Mouse (Mus musculus) midbrain, embryonic 16.5 days (tissue): ENCODE results near the gene Scn2a. TPM values are rescaled to one million over a fixed set of nuclear protein-coding genes. Genes with fewer than 3 reads are reported as not detected.

ENCODE experiments used
- ATAC-seq: fragments of 200-750 bp; cut with Nextera tagmentation; 2 replicates; pipeline ENCODE4 v1.8.0; 2017; ENCODE audit warnings: moderate TSS enrichment
- H3K27ac ChIP-seq: fragments of 300-500 bp; sonication (generic); 2 replicates; pipeline ENCODE4 v1.5.1; 2014; ENCODE audit warnings: mild to moderate bottlenecking, low read length, mixed read lengths
- H3K27me3 ChIP-seq: fragments of 300-500 bp; sonication (generic); 2 replicates; pipeline ENCODE4 v1.6.1; 2014; ENCODE audit warnings: low read depth, low read length, mixed read lengths; ENCODE audit not compliant: control insufficient read depth, insufficient read depth
- H3K36me3 ChIP-seq: fragments of 300-500 bp; sonication (generic); 2 replicates; pipeline ENCODE4 v1.6.1; 2014; ENCODE audit warnings: mild to moderate bottlenecking, low read length, moderate library complexity, mixed read lengths; ENCODE audit not compliant: control insufficient read depth, insufficient read depth
- H3K4me1 ChIP-seq: fragments of 300-500 bp; sonication (generic); 2 replicates; pipeline ENCODE4 v1.6.1; 2014; ENCODE audit warnings: mild to moderate bottlenecking, low read length, mixed read lengths; ENCODE audit not compliant: control insufficient read depth, insufficient read depth
- H3K4me2 ChIP-seq: fragments of 300-500 bp; sonication (generic); 2 replicates; pipeline ENCODE4 v1.6.1; 2014; ENCODE audit warnings: mild to moderate bottlenecking, low read length, mixed read lengths
- H3K4me3 ChIP-seq: fragments of 300-500 bp; sonication (generic); 2 replicates; pipeline ENCODE4 v1.5.1; 2014; ENCODE audit warnings: low read depth, mild to moderate bottlenecking, low read length, moderate library complexity, mixed read lengths
- H3K9ac ChIP-seq: fragments of 300-500 bp; sonication (generic); 2 replicates; pipeline ENCODE4 v1.6.1; 2014; ENCODE audit warnings: low read depth, low read length, mixed read lengths
- H3K9me3 ChIP-seq: fragments of 300-500 bp; sonication (generic); replicated peaks from 2 replicates; pipeline ENCODE4 v1.6.1; 2014; ENCODE audit warnings: mild to moderate bottlenecking, low read length, mixed read lengths; ENCODE audit not compliant: control insufficient read depth, poor library complexity, severe bottlenecking
- WGBS: fragments of 180-500 bp; shearing (Covaris S2); extraction: QIAGEN DNeasy Blood & Tissue Kit; methylation state at CpG from one replicate; pipeline ENCODE4 v1.1.7; 2014; 5-methylcytosine and 5-hydroxymethylcytosine counted together
- polyA plus RNA-seq: library from polyadenylated mRNA; unstranded; fragments of >200 nt; fragmentation: Nextera tagmentation; extraction: Ambion mirVana; gene quantifications from 2 replicates; pipeline ENCODE4 v1.2.1, GENCODE M21; 2015

Scn2a gene
- polyA plus RNA-seq, 1 experiment from 2014 or later = 55.5 TPM

DNA sequence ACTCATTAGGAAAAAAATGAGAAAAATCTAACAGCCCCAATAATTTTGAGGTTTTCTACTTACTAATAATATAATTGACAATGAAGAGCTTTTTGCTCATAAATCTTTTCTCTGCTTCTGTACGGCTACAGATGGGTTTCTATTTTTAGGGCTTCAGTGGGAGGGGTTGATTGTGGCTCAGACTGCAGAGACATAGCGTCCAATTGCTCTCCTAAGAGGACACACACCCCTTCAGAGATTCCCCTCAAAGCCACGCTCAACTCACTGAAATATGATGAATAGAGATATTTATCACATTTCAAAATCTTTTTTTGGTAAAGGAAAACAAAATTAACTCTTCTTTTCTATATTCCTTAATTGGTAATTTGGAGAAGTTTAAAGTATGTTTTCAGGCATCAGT lies 64.6 kb downstream of the Scn2a start:
- H3K36me3 ChIP-seq = peaks cover 21% of the 10 kb centered on the region
- H3K4me2 ChIP-seq = no peak overlapping the region
- H3K9me3 ChIP-seq = no peaks in the 10 kb centered on the region
- no peaks in the 10 kb centered on the region for H3K4me1 ChIP-seq
- WGBS = 79% methylated on average over 3 of the region's 3 CpGs
- no peak overlapping the region for H3K27ac ChIP-seq
- no peak overlapping the region for H3K9ac ChIP-seq
- H3K4me3 ChIP-seq = no peak overlapping the region
- H3K27me3 ChIP-seq = no peaks in the 10 kb centered on the region
- ATAC-seq = no peak

DNA sequence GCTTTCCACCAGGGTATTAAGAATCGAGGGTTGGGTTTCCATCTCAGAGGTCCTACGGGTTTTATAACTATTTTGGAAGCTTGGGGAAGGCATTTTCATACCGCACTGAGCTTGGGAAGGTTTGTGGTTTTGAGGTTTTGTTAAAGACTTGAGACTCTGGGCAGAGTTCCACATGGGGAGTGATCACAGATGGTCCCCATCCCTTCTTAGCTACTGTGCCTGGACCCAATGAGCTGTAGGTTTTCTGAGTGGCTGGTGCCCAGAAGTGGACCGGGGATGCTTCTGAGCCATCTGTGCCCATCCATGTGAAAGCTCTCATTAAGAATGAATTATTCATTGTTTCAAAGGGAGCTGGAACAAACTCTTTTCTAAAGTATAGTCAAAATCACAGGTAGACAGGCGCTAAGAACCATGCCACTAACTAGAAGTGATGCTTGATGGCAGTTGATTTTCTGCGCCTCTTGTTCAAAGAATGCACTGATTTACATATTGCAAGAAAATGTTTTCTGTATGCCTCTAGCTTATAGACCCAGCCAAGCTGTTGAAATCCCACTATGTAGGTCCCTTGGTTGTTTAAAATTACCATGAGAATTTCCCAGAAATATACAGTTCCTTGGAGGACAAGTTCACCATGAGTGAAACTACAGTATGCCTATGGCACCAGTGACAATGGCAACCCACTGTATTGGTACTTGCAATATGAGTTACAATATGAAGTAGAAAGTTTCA lies 70.0 kb downstream of the Scn2a start:
- peaks cover 11% of the 10 kb centered on the region for H3K36me3 ChIP-seq

DNA sequence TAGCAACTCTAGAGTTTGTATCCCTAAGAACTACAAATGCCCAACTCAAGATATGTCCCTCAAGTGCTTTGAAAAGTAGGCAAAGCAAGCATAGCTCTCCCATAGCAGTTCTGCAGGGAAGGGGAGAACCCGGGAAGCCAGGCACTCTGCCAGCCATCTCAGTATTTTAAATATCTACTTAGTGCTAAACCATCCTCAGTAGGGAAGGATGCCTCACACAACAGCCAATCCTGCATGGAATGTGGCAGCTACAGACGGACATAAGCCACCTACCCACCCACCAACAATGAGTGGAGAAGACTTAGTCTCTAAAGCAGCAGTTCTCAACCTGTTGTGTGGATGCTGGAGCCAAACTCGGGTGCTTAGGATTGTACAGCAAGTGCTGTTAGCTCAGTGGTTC lies 73.9 kb downstream of the Scn2a start:
- no peaks in the 10 kb centered on the region for H3K9me3 ChIP-seq
- H3K9ac ChIP-seq = no peak overlapping the region
- no peak overlapping the region for H3K4me2 ChIP-seq
- 83% methylated on average over 3 of the region's 3 CpGs for WGBS
- H3K27ac ChIP-seq = no peak overlapping the region
- no peaks in the 10 kb centered on the region for H3K27me3 ChIP-seq
- ATAC-seq = no peak
- no peaks in the 10 kb centered on the region for H3K36me3 ChIP-seq
- H3K4me3 ChIP-seq = no peak overlapping the region
- no peaks in the 10 kb centered on the region for H3K4me1 ChIP-seq

More for the DNA sequence above, 70.0 kb downstream of the Scn2a start:
- H3K4me3 ChIP-seq = no peak overlapping the region
- no peak overlapping the region for H3K27ac ChIP-seq
- H3K4me2 ChIP-seq = no peak overlapping the region
- no peak for ATAC-seq
- H3K27me3 ChIP-seq = no peaks in the 10 kb centered on the region
- 89% methylated on average over 6 of the region's 6 CpGs for WGBS
- H3K4me1 ChIP-seq = no peaks in the 10 kb centered on the region
- H3K9me3 ChIP-seq = no peaks in the 10 kb centered on the region
- H3K9ac ChIP-seq = no peak overlapping the region

DNA sequence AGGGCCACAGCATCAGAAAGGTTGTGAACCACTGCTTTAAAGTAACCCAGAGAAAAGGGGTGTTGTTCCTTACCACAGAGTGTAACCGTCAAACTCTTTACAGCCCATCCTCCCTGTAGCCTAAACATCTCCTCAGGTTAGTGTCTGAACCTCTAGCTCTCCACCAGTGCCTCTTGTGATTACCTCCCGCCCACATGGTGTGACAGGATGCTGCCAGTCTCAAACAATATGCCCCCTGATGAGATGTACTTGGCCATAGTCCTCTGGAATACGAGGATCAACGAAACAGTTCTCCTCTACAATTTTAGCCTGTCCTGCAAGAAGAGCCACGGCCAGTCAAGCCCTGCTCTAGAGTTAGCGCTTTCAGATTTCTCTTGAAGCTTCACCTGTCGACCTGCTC lies 74.5 kb downstream of the Scn2a start:
- H3K9me3 ChIP-seq = no peaks in the 10 kb centered on the region
- 79% methylated on average over 7 of the region's 7 CpGs for WGBS
- H3K27me3 ChIP-seq = no peaks in the 10 kb centered on the region
- no peak overlapping the region for H3K9ac ChIP-seq
- no peak overlapping the region for H3K4me2 ChIP-seq
- ATAC-seq = no peak
- no peaks in the 10 kb centered on the region for H3K36me3 ChIP-seq
- H3K27ac ChIP-seq = no peak overlapping the region
- no peak overlapping the region for H3K4me3 ChIP-seq
- no peaks in the 10 kb centered on the region for H3K4me1 ChIP-seq

DNA sequence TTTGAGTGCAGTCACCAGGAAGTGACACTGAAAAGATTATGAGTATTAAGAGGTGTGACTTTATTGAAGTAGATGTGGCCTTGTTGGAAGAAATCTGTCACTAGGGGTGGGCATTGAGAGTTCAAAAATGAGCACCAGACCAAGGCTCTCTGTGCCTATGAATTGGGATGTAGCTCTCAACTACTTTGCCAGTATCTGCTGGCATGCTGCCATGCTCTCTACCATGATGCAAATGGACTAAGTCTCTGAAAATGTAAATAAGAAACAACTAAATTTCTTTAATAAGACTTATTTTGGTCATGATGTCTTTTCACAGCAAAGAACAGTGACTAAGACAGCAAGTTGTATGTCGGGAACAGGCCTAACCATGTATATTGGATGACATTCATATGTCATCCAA lies 79.7 kb downstream of the Scn2a start:
- H3K36me3 ChIP-seq = peaks cover 11% of the 10 kb centered on the region; the same call in 1 of the 2 replicates
- H3K4me1 ChIP-seq = no peaks in the 10 kb centered on the region
- no peak overlapping the region for H3K9ac ChIP-seq
- WGBS = 97% methylated on average over 1 of the region's 1 CpGs
- H3K27ac ChIP-seq = no peak overlapping the region
- no peak for ATAC-seq
- H3K4me2 ChIP-seq = no peak overlapping the region
- H3K4me3 ChIP-seq = no peak overlapping the region
- H3K27me3 ChIP-seq = no peaks in the 10 kb centered on the region
- no peaks in the 10 kb centered on the region for H3K9me3 ChIP-seq

DNA sequence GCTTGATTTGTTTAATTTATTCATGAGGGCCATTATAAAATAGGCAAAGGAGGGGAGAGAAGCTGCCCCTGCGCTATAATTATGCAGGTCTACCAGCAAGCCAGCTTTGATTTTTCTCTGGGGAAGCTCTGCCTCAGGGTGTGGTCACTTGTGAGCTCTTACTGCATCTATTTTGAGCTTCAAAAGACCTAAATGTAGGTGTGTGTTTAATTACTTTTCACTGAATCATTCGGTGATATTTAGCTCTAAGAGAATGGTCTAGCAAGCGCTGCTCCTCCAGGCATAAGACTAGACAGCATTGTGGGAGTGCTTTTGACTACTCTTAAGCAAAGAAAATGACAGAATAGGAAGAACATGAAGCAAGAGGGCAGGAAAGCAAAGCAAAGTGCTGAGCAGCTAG lies 80.6 kb downstream of the Scn2a start:
- Histone ChIP-seq H3K4me3 (no peak overlapping the region), H3K4me2 (no peak overlapping the region), H3K9ac (no peak overlapping the region), H3K4me1 (no peaks in the 10 kb centered on the region), H3K27ac (no peak overlapping the region), H3K27me3 (no peaks in the 10 kb centered on the region), H3K36me3 (peaks cover 11% of the 10 kb centered on the region; the same call in 1 of the 2 replicates), H3K9me3 (no peaks in the 10 kb centered on the region)
- WGBS = 71% methylated on average over 3 of the region's 3 CpGs
- no peak for ATAC-seq

DNA sequence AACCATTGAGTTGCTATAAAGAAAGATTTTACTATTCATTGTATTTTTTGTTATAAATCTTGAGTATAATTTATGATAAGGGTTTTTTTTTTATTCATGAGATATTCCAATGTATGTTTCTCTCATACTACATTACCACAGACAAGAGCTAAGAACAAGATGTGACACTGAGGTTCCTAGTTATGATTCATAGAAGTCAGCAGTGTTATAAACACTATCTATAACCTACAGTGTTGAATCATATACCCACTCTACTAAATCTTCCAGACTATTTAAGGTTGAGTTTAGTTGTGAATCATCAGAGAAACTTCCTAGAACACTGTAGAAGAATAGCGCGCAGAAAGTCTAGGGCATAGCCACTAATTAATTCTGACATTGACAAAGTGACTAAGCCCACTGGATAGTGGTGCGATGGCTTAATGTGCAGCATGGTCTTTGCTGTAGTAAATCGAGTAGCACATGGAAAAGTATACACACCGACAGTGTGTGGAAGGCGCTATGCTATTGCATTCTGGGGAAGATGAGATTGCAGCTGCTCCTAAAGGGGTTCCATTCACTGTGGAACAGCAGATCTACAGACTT lies 101.7 kb downstream of the Scn2a start:
- Histone ChIP-seq H3K9ac (no peak overlapping the region), H3K4me2 (no peak overlapping the region), H3K4me1 (no peaks in the 10 kb centered on the region), H3K27me3 (no peaks in the 10 kb centered on the region), H3K27ac (no peak overlapping the region), H3K9me3 (no peaks in the 10 kb centered on the region), H3K4me3 (no peak overlapping the region), H3K36me3 (0 out of 2 replicates have a peak, but pooled peaks cover 4% of the 10 kb centered on the region)
- no peak for ATAC-seq
- 98% methylated on average over 6 of the region's 6 CpGs for WGBS

DNA sequence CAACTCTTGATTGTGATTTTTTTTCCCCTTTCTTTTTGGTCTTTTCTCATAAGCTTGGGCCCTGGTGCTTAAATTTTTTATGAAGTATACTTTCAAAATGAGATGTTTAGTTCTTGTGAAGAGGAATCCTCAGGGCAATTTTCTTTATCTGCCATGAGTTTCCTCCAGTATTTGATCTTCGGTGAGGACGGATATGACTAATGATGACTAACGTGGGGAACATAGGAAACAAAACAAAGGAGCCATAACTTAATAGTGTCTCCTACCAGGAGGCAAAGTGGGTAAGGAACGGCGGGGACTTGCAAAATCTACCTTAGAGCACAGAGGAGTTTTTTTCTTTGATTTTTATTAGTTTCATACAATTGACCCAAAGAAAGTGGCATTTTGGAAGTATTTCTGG lies 124.8 kb downstream of the Scn2a start:
- Histone ChIP-seq H3K36me3 (peaks cover 11% of the 10 kb centered on the region), H3K27me3 (no peaks in the 10 kb centered on the region), H3K9ac (no peak overlapping the region), H3K4me3 (no peak overlapping the region), H3K27ac (no peak overlapping the region), H3K4me1 (no peaks in the 10 kb centered on the region), H3K4me2 (no peak overlapping the region), H3K9me3 (no peaks in the 10 kb centered on the region)
- WGBS = 82% methylated on average over 5 of the region's 5 CpGs
- no peak for ATAC-seq

DNA sequence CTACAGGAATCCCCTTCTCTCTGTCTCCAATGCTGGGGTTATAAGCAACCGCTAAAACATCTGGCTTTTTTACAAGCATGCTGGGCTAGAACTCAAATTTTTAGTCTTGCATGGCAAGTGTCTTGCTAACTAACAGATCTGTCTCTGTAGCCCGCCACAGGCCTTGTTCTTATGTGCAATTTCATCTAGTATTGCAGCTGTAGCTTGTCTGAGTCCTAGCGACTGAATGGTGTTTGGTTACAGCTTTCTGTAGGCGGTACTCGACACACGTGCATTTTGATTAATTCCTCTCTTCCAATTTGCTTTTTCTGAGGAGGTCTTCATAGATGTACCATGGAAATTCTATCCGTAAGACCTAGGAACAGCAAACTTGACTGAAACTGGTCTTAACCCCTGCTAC lies 161.9 kb downstream of the Scn2a start:
- Histone ChIP-seq H3K4me3 (no peak overlapping the region), H3K9me3 (0 out of 2 replicates have a peak, but pooled peaks cover 1% of the 10 kb centered on the region), H3K9ac (no peak overlapping the region), H3K36me3 (no peaks in the 10 kb centered on the region), H3K4me1 (no peaks in the 10 kb centered on the region), H3K4me2 (no peak overlapping the region), H3K27ac (no peak overlapping the region), H3K27me3 (no peaks in the 10 kb centered on the region)
- ATAC-seq = no peak
- WGBS = 80% methylated on average over 7 of the region's 7 CpGs
